Mouse (Mus musculus): Measurements from ENCODE around the gene Hbb-bs.
"Not testable (repeated sequence)": the region's sequence is repeated elsewhere in the genome, so short reads cannot be mapped to it uniquely, and the experiment has no call there.

The Hbb-bs gene

GRCm38 (mm10) chr7:103827808-103828207, at the start of gene Hbb-bs:
Gene Hbb-bs (minus strand): TSS chr7:103828096.
- DNase-seq = no peak

- DNase-seq = no peak
Measured at GRCm38 (mm10) chr7:103877093-103877492, 49.2 kb upstream of the Hbb-bs start.

GRCm38 (mm10) chr7:103874451-103874850, 46.6 kb upstream of the Hbb-bs start:
- no peak for DNase-seq

GRCm38 (mm10) chr7:103873064-103873463, 45.2 kb upstream of the Hbb-bs start:
- DNase-seq = no peak

- DNase-seq = no peak
Measured at GRCm38 (mm10) chr7:103870667-103871066, 42.8 kb upstream of the Hbb-bs start.

- no peak for DNase-seq
Measured at GRCm38 (mm10) chr7:103865716-103866115, 37.8 kb upstream of the Hbb-bs start.

- DNase-seq = no peak
Measured at GRCm38 (mm10) chr7:103861531-103861930, 33.6 kb upstream of the Hbb-bs start.

GRCm38 (mm10) chr7:103860855-103861254, 33.0 kb upstream of the Hbb-bs start:
- no peak for DNase-seq

GRCm38 (mm10) chr7:103859076-103859475, 31.2 kb upstream of the Hbb-bs start:
- no peak for DNase-seq

- no peak for DNase-seq
Measured at GRCm38 (mm10) chr7:103854669-103855068, 26.8 kb upstream of the Hbb-bs start.

- no peak for DNase-seq
Measured at GRCm38 (mm10) chr7:103853090-103853489, 25.2 kb upstream of the Hbb-bs start, which contains the start of gene Hbb-y. Gene Hbb-y (minus strand): TSS chr7:103853216.

GRCm38 (mm10) chr7:103844525-103845325, 16.8 kb upstream of the Hbb-bs start:
- DNase-seq = no peak

GRCm38 (mm10) chr7:103843034-103843433, 15.1 kb upstream of the Hbb-bs start, which contains the start of gene Hbb-bh1:
Gene Hbb-bh1 (minus strand): TSS chr7:103843164.
- DNase-seq = no peak

- no peak for DNase-seq
Measured at GRCm38 (mm10) chr7:103840268-103840667, 12.4 kb upstream of the Hbb-bs start, which contains the start of gene Hbb-bh2. Gene Hbb-bh2 (minus strand): TSS chr7:103840520.

- not testable (repeated sequence) for DNase-seq
Measured at GRCm38 (mm10) chr7:103827139-103827538, 757 bp downstream of the Hbb-bs start.

- DNase-seq = no peak
Measured at GRCm38 (mm10) chr7:103826255-103826887, 1.5 kb downstream of the Hbb-bs start.

- no peak for DNase-seq
Measured at GRCm38 (mm10) chr7:103825536-103826254, 2.2 kb downstream of the Hbb-bs start.

- no peak for DNase-seq
Measured at GRCm38 (mm10) chr7:103824597-103824996, 3.3 kb downstream of the Hbb-bs start.

GRCm38 (mm10) chr7:103815085-103815484, 12.8 kb downstream of the Hbb-bs start:
- DNase-seq = not testable (repeated sequence)

GRCm38 (mm10) chr7:103813766-103814165, 14.1 kb downstream of the Hbb-bs start, which contains the start of gene Hbb-bt:
Gene Hbb-bt (minus strand): TSS chr7:103813996.
- no peak for DNase-seq

- not testable (repeated sequence) for DNase-seq
Measured at GRCm38 (mm10) chr7:103813152-103813551, 14.7 kb downstream of the Hbb-bs start.

- no peak for DNase-seq
Measured at GRCm38 (mm10) chr7:103812174-103812573, 15.7 kb downstream of the Hbb-bs start.

- no peak for DNase-seq
Measured at GRCm38 (mm10) chr7:103811223-103811845, 16.6 kb downstream of the Hbb-bs start.
